Comparison of ENCODE assay signal across 9 mouse cellular contexts in genomic region chr13:92274274-92275198, GRCm38 (mm10). TPM values are rescaled to one million over a fixed set of nuclear protein-coding genes. Genes with fewer than 3 reads are reported as not detected.
DNase-seq lines count a peak whose midpoint lies in the region; ATAC-seq and TF ChIP-seq lines count a peak whose summit lies in the region.
"Had no signal": no experiment of that assay in that cellular context is flagged by ENCODE, and none has a peak within 500 bp of the region (broad histone marks: within the 10 kb centered on the region; RNA-seq: fewer than 3 reads in every experiment).

No protein-coding gene starts in this region.

- no peak overlapping the region for H3K9ac ChIP-seq in lung, embryonic 14.5 days

- no peak for TF ChIP-seq CTCF in layer of hippocampus, adult 2 months (conservative IDR thresholded peaks at IDR 0.05)
- no peak for TF ChIP-seq CTCF in lung, embryonic 14.5 days (IDR thresholded peaks at IDR 0.05; ENCODE audit: low read depth)

- peak; percentile 95 for ATAC-seq in lung, embryonic 14.5 days (ENCODE audit: insufficient read depth)

- peak; percentile 44 for DNase-seq in layer of hippocampus, adult 9-11 months
- no peak for DNase-seq in layer of hippocampus, adult 2 months (ENCODE audit: low spot score in 2 of 2)
- DNase-seq in T-cell, adult 2 months (ENCODE audit: low spot score) = peak; percentile 63
- DNase-seq in gastrocnemius, postnatal 14 days = peak; percentile 56
- peak; percentile 76 for DNase-seq in kidney, adult 18-20 months
- peak; percentile 94 for DNase-seq in lung, embryonic 14.5 days
- peak; percentile 36 for DNase-seq in skeletal muscle tissue, adult 2 months (ENCODE audit: low read depth, low spot score)
- DNase-seq in thymus, postnatal 10 days (ENCODE audit: low spot score in 2 of 2) = no peak

- H3K4me2 ChIP-seq in lung, embryonic 14.5 days = no peak overlapping the region

- H3K36me3 ChIP-seq in lung, embryonic 14.5 days (ENCODE audit: insufficient read depth) = peaks cover 7% of the 10 kb centered on the region; the same call in 1 of the 2 replicates

- H3K9me3 ChIP-seq in lung, embryonic 14.5 days (ENCODE audit: low read depth, low read length) = no peaks in the 10 kb centered on the region

- no peak overlapping the region for H3K4me3 ChIP-seq in layer of hippocampus, adult 2 months
- H3K4me3 ChIP-seq in lung, embryonic 14.5 days (ENCODE audit: low read depth, low read length) = no peak overlapping the region

- intact Hi-C loops in gastrocnemius, postnatal 14 days (cut with DNase I; ENCODE audit: low total_unique reads) = no loop called here

- no peaks in the 10 kb centered on the region for H3K27me3 ChIP-seq in lung, embryonic 14.5 days (ENCODE audit: insufficient read depth, low read length)

- no peak overlapping the region for H3K27ac ChIP-seq in layer of hippocampus, adult 2 months
- H3K27ac ChIP-seq in lung, embryonic 14.5 days (ENCODE audit: low read depth) = 0 out of 2 replicates have a peak overlapping the region, but pooled peaks have one; percentile 13

- WGBS in lung, embryonic 14.5 days = 32% methylated on average over 14 of the region's 14 CpGs

- H3K4me1 ChIP-seq in lung, embryonic 14.5 days (ENCODE audit: insufficient read depth) = no peaks in the 10 kb centered on the region; the same call in 1 of the 2 replicates

RNA-seq across cellular contexts. Expression of gene Gm20379, which starts 31.2 kb away (rescaled TPM):
- not detected for total RNA-seq in layer of hippocampus, adult 2 months (2021)
- not detected for total RNA-seq in gastrocnemius, postnatal 14 days (2021)
- 0.95 and 1.4 TPM in 2 replicates for polyA plus RNA-seq in lung, embryonic 14.5 days (2014; fragmentation: Nextera tagmentation; extraction: Ambion mirVana)
- total RNA-seq: layer of hippocampus, adult 8-10 months had no signal

Comparison
In these comparisons a context has a peak if more than half of its experiments do, and no peak if none do; other contexts are left out.
1. DNase-seq: peak in layer of hippocampus, adult 9-11 months (single experiment), T-cell, adult 2 months (single experiment), gastrocnemius, postnatal 14 days (single experiment), kidney, adult 18-20 months (single experiment), lung, embryonic 14.5 days (single experiment) and skeletal muscle tissue, adult 2 months (single experiment); none in layer of hippocampus, adult 2 months (0 of 2) and thymus, postnatal 10 days (0 of 2).